Mouse (Mus musculus) embryo, embryonic 11 days (tissue): ENCODE data around the gene Zfp423.

ENCODE experiments used
- DNase-seq: peaks from one replicate; pipeline ENCODE4 v3.0.0-alpha.2; 2015

The Zfp423 gene

DNA sequence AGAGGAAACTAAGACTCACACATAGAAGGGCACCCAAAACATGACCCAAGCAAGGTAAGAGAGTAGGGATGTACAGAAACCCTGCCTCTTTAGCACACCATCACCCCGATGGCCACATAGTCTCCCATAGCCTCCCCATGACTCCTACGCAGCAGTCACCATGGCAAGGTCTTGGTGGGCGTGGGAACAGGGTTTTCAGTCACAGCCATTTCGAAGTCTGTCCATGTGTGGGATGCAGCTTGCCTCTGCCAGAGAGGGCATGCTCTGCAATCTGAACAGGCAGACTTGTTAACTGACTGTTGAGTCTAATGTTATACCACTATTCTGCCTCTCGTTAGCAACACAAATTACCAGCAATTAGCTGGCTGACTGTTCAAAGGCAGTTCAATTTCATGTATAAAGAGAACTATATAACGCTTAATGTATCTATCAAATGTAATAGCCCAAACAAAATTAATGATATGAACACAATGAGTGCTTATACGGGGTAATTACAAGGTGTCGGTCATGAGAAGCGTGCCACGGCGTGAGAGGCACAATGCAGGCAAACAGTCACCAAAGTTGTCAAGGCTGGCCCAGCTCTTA, 218.4 kb downstream of the Zfp423 start:
- no peak for DNase-seq

DNA sequence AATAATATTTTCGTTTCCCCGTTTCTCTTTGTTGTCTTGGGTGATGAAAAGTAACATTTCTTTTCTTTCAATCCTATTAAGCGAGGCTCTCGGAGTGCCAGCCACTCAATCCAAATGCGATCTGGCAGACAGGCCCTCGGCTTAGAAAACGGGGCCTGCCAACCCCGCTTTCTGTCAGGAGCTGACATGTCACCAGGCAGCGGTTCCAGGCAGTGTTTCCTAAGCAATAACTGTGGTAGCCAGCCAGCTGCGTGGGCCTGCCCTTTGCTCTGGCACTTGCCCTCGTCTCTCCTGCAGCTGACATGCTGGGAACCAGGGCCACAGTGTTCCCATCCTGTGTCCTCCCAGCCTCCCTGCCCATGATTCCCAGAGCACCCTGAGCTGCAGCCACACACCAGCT, 221.5 kb downstream of the Zfp423 start:
- no peak for DNase-seq

DNA sequence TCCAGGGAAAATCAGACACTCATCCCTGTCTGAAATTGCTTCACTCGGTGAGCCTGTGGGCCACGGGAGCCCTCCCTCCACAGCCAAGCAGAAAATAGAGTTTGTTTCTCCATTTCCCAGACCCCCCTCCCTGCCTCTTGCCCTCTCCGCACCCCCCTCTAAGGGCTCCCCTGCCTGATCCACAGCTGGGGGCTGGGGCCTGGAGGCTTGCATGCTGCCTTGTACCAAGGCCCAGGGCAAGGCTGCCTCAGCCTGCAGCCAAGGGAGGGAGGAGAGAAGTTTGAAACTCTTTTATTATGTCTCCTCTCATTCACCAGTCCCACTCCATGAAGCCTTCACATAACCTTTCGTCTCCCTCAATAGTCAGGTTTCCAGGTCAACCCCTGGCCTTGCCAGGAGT, 224.5 kb downstream of the Zfp423 start:
- no peak for DNase-seq

DNA sequence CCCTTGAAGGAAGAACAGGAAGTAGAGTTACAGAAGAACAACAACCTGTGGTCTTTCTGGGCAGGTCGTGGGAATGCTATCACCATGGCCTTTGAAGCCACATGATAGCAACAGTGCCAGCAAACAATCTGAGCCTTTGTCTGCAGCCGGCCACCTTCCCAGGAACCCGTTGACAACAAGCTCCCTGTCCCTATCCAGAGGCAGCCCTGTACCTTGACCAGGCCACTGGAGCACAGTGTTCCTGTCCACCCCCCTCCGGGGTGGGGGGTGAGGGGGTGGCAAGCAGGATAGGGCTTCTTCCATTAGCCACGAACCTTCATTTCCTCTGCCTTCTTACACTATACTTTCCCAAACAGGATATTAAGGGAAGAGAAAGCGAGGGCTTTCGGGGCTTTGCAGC, 224.9 kb downstream of the Zfp423 start:
- DNase-seq: no peak

DNA sequence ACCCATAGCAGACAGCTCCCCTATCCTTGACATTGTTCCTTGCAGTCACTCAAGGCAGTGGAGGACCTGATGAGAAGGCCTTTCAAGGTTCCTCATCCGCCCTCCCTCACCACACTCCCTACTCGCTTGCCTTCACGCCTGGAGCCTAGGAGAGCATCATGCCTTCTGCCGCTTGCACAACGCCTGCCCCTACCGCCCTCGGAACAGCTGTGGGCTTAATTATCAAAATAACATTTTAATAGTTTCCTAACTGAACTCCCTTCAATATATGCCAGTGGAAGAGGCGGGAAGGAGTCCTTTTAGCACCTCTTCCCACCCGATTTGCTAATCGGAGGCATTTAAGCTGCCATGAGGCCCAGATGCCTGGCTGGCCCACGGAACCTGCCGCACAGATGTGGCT, 228.3 kb downstream of the Zfp423 start:
- DNase-seq: no peak

DNA sequence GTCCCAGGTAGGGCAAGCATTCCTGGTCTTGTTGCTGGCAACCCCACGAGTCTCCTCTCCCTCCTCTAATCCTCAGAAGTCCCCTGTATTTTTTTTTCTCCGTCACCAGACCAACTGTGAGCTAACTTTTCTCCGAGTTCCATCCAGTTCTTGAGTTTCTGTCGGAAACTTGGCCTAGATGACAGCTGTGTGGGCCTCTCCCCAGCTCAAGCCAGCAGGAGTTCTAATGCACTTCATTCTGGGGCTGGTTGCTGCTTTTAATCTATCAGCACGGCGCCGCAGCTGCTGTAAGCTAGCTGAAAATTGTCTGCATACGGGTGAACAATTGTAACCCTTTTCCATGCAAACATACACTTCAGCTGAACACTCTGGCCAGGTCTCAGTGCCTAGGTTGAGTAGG, 236.4 kb downstream of the Zfp423 start:
- DNase-seq: no peak

DNA sequence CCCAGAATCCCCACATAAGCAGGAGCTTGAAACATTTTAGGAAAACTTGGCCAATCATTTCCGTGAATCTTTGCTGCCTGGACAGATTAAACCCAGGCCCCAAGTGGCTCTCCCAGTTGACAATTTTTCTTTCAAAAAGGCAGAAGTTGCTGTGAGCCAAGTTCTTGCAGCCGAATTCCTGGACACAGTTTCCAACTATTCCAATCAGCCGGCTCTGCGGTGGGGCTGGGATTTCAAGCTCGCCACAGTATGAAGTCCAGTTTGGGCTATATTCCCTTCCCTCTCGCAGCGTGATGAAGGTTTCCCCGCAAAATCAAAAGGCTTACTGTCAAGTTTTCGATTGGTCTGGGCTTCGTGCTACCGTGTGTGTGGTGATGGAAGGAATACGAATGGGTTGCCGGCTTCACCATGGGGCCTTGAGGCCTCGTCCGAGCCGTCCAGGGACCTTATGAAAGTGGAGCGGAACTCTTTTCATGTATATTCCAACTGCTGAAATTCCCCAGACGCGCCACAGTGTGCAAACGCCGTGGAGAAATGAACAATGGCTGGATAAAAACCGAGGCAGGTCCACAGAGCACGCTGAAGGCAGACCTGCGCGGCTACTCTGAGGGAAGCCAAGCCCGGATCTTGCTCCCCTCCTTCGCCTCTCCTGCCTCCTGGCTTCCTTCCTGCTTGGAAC, 240.1 kb downstream of the Zfp423 start:
- no peak for DNase-seq

DNA sequence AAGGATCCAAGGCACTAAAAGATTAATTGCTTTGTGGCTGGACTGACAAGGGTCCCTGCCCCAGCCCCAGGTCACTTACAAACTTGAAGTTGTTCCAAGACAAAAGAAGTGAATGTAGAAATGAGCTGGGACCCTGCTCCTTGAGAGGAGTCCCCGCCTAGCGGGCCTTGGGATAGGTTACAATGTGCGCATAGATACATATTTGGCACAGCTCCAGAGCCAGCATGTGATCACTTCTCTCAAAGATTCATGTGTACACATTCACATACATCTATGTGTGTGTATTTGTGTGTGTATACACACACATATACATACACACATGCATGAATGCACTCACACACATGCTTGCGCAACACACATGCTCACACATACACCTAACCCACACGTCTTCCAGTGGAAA, 241.9 kb downstream of the Zfp423 start:
- DNase-seq: no peak

DNA sequence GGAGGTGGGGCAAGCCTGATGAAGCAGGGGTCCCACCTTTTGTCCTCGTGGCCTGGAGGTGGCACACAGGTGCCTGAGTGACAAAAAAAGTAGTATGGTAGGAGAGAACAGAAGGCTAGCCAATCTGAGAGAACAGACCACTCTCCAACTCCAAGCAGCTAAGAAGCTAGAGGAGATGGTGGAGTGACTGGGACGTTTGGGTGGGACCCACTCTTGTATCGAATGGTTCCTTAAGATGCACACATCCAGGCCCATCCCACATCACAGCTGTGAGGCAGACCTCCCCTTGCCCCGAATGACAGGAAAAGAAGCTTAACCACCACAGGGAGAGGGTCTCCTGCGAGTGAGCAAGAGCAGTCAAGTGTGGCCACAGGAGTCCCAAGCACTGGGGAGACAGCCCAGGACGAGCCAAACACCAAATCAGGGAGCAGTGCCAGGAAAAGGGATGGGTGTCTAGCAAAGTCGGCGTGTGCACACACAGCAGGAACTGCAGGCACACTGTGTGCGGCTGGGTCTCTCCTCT, 242.6 kb downstream of the Zfp423 start:
- no peak for DNase-seq

DNA sequence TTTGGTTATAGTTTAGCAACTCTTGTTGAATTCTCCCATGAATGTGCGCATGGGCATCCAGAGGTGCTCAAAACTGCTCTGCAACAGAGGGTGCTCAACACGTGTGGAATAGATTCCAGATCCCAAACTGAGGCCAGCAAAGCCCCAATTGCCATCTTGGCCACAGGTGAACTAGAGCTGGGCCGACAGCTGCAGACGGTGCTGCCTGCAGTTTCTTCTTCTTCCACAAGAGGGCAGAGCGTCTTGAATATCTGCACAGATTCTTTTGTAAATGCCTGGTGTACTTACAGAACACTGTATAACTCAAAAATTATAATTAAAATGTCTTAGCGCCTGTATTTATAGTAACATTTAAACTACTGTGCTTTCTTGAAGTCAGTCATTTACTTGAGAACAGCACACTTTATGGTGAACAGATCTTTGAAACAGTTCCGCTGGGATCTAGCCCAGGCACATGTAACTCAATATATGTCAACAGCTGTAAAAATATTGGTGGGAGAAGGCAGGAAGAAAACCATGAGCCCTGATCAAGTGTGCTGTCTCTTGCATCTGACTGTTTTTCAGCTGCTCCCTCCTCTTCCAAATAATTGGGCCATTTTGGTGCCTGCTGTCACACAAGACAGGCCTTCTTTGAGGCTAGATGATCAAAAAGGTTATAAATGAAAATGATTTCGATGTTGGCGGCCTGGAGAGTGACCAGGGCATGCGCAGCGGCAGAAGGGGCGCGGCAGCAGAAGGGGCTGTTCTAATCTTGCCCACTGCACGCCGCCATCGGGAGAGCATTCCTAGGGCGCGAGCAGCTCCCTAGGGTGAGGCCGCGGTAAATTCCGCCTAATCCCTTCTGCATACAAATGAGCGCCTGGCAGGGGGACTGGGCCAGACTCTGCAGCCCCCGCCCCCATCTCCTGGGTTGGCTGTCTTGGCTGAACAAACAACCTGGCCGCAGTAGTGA, 243.4 kb downstream of the Zfp423 start:
- DNase-seq: peak; percentile 82

DNA sequence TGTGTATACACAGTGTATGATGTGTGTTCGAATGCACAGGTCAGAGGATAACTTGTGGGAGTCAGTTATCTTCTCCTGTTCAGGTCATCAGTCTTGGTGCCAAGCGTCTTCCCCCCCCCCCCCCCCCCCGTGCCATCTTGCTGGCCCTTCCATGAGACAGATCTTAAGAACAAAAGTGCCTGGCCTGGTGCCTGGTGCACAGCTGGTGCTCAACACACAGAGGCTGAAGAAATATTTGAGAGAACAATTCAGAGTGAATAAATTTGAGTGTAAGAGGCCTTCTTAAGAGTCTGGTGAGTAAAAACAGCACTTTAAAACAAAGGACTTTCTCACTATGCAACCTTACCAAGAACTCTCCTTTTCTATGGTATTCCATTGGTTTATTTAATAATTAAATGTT, 245.4 kb downstream of the Zfp423 start:
- DNase-seq: no peak

DNA sequence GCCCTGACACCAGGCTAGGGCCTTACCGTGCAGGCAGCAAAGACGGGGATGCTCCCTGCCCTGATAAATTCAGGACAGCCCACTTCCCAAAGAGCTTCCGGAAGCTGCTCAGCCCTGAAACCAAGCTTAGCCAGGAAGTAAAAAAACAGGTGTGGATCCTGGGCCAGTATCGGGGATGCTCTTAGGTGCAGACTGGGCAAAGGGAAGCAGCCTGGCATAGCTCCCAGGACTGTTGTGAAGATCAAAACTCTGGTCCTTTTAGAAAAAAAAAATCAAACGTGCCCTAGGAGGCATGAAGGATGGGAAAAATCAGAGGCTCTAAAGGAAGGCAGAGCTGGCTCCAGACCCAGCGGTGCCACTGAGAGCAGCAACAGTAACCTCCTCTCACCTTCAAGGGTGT, 247.4 kb downstream of the Zfp423 start:
- no peak for DNase-seq

DNA sequence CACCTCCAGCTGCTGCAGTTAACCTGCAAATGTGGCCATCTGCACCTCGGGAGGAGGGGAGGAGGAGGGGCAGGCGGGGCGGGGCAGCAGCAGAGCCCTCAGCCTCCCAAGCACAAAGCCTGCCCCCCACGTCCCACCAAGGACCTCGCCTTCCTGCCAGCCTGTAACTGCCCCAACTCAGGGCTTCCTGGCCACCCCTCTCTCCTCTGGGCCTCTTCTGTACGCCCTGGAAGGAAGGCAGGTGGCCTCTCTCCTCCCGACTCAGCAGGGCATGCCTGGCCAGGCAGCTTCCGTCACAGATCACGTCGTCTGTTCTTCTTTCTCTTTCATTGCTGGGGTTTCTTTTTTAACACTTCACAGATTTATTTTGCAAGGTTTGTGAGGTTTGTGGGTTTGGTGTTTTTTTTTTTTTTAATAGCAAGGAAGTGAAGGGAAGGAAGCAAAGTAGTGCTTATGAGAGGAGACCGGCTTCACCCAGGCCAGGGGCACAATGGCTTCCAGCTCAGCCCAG, 251.2 kb downstream of the Zfp423 start:
- peak; percentile 39 for DNase-seq

DNA sequence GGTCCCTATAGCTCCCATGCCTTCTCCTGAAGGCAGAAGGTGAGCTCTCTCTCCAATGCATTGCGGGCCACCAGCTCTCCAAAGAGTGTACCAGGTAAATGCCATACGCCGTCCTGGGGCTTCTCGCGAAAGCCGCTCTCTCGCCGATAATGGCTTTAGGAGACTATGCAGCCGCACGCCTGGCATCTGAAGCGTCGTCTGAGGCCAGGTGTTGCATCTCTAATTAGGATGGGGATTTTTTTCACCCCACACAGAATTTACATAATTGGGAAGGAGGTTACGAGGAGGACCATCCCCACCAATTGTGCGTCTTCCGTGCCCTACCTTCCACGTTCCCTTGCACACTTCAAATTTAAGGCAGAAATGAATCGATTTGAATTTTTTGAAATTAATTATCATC, 252.2 kb downstream of the Zfp423 start:
- DNase-seq: no peak

DNA sequence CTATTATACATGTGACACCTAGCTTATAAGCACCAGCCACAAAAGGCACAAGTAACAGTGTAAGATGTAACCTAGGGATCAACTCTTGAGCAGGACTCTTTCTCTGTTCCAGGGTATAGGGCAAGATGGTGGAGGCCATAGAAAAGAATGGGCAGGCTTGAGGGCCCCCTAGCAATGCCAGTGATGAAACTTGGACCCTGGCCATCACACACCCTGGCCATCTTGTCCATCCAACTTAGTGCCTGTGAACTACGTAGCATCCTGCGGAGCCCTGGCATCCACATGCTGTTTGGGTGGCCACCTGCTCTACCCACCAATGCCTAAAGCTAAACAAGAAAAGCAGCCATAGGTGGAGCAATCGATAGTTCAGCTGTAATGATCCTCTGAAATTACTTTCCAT, 254.6 kb downstream of the Zfp423 start:
- no peak for DNase-seq

DNA sequence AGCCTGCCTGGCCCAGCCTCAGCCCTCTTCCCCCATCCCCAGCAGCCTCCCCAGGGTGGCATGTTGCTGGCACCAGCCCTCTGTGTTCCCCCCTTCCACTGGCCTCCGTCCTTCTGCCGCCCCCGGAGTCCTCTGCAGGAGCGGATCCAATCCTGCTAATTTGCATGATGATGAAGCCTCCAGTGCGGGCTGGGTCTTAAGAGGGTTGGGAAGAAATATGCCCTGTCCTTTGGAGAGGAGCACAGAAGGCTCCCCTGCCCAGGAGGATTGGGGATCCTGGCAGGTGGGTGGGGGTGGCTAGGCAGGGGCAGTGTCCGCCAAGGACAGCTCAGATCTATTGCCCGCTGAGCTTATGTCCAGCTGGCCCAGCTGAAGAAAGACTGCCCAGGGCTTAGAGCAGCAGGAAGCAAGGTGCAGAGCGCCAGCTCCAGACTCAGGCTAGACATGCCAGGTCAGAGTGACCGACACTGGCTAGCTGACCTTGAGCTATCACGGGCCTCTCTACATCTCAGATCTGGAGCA, 256.5 kb downstream of the Zfp423 start:
- DNase-seq: no peak

DNA sequence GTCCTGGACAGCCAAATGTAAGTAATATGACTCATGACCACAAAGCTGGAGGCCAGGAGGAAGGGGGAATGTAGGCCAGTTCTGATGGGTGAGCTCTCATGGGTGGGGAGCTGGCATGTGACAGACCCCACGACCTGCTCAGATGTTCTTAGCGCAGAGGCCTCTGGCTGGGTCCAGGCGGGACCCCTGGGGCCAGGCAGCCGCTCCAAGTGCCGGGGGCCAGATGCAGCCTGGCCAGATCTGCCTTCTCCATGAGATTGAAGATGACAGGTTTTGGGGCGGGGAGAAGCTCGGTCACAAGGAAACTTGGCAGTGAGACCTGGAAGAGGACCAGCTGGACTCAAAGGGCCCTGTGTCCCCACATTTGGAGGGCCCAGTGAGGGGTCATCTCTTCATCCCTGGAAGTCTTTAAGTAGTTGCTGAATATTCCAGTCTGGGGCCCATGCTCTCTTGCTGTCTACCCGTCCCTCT, 257.3 kb downstream of the Zfp423 start:
- no peak for DNase-seq

DNA sequence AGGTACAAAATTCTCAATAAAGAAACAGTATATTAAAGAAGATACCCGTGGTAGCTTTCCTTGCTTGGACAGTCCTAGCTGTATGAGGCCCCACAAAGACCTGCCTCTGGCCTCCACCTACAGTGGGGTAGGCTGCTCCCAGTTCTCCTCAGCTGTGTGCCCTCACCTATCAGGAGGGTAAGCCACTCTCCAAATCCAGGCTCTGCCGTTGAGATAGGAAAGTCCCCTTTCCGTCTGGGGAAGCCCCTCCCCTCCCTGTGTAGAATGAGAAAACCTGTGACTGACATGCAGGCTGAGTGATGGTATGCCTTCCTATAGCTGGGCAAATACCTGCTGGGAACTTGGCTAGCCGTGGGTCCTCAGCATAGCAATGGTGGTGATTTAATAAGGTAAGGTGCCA, 257.8 kb downstream of the Zfp423 start:
- DNase-seq: no peak

DNA sequence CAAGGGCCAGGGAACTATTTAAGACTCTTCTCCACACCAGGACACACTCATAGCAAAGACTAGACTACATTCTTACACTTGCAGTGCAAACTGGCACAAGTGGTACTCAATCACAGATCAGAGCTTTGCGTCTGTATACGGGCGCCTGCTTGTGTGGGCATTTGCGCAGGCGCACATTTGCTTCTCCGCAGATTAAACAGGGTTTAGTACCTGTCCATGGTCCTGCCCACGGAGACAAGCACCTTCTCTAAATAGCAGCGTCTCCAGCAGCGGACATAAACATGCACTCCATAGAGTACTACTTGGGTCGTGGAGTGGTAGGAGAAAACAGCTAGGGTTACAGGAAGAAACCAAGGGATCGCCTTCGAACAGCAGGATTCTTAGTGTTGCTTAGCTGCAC, 259.1 kb downstream of the Zfp423 start:
- peak; percentile 56 for DNase-seq

DNA sequence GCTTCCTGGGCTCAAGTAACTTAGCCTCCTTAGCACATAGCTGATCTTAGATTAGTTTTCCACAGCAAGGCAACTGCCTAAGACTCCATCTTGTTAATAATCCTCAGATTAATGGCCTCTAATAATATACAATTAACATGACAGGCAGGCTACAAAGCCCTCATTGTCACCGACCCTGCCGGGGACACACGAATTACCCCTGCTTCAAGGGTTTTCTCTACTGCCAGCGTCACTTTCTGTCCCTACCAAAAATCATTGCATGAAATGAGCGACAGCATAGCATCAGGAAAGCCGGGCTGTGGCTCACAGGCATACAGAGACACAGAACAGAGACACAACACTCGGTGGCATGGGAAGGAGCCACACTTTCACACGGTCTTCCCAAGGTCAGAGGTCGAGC, 262.3 kb downstream of the Zfp423 start:
- no peak for DNase-seq

DNA sequence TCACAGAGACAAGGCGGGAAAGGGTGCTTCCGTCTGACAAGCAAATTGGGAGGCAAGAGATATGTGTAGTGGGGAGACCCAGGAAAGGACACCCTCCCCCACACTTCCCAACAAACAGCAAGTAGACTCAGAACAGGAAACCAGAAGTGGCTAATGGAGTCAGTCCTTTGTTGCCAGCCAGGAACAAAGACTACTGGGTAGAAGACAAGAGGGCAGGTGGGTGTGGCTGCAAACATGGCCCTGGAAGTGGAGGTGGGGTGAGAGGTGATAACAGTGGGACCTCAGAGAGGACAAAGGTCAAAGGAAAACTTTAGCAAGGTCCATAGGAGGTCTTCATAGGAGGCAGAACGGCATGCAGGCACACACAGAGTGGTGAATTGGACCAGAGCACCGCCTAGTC, 265.7 kb downstream of the Zfp423 start:
- no peak for DNase-seq

DNA sequence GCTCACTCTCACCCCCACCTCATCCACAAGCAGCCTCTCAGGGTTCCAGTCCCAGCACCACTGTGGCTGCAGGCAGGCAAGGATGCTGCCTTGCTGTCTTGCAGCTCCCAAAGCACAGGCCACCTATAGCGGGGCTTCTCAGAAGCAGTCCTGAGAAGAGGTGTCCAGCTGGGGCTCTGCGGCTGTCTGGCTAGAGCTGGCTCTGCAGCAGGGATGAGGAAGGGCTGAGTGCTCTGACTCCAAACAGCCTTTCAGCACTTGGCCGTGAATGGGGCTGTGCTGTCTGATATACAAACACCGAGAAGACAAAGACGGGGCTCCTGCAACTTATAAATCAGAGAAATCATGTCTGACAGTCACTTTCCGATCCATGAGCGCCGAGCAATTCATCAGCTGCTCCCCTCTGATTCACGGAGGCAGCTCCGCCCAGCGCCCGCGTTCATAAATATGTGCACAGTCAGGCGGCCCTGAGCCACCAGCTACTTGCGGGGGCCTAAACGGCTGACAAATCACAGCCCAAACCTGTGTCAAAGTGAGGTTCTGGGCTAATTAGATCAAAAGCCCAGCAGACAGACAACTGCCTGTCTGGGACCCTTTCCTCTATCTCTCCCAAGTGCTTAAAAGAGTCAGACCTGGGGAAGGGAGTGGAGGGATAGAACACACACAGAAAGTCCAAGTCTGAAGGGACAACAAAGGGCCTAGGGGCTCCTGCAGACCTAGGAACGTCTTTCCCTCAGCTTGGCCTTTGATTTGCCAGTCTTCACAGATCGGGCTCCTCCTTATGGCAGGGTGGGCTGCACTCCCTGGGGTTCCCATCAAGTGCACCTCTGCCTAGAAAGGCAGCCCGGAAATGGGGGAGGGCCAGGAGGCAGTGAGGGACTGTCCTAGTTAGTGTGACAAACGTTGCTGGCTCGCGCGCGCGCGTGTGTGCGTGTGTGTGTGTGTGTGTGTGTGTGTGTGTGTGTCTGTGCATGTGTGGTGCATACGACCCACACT, 269.0 kb downstream of the Zfp423 start:
- peak; percentile 76 for DNase-seq
